Mouse (Mus musculus) limb, embryonic 14.5 days (tissue): Measurements from ENCODE around the gene Ccdc6. TPM values are rescaled to one million over a fixed set of nuclear protein-coding genes. Genes with fewer than 3 reads are reported as not detected.

ENCODE experiments used
- ATAC-seq: fragments of 200-750 bp; cut with Nextera tagmentation; 2 replicates; pipeline ENCODE4 v1.8.0; 2017; ENCODE audit warnings: low read depth, moderate number of reproducible peaks, moderate TSS enrichment; ENCODE audit not compliant: low FRiP score
- DNase-seq: peaks from one replicate; pipeline ENCODE4 v3.0.0-alpha.2; 2015; ENCODE audit warnings: low spot score
- H3K27ac ChIP-seq: fragments of 300-500 bp; sonication (generic); replicated peaks from 2 replicates; pipeline ENCODE4 v1.5.1; 2014; ENCODE audit warnings: low read depth, mild to moderate bottlenecking, low read length, moderate library complexity, mixed read lengths
- H3K27me3 ChIP-seq: fragments of 300-500 bp; sonication (generic); 2 replicates; pipeline ENCODE4 v1.6.1; 2014; ENCODE audit warnings: low read length, mixed read lengths; ENCODE audit not compliant: control insufficient read depth, insufficient read depth
- H3K36me3 ChIP-seq: fragments of 300-500 bp; sonication (generic); 2 replicates; pipeline ENCODE4 v1.6.1; 2014; ENCODE audit warnings: mild to moderate bottlenecking, low read length, moderate library complexity, mixed read lengths; ENCODE audit not compliant: control insufficient read depth, insufficient read depth
- H3K4me1 ChIP-seq: fragments of 300-500 bp; sonication (generic); 2 replicates; pipeline ENCODE4 v1.6.1; 2014; ENCODE audit warnings: antibody characterized with exemption, low read length, mixed read lengths; ENCODE audit not compliant: control insufficient read depth, insufficient read depth
- H3K4me2 ChIP-seq: fragments of 300-500 bp; sonication (generic); replicated peaks from 2 replicates; pipeline ENCODE4 v1.6.1; 2014; ENCODE audit warnings: low read depth, mild to moderate bottlenecking, low read length, moderate library complexity; ENCODE audit not compliant: severe bottlenecking
- H3K4me3 ChIP-seq: fragments of 300-500 bp; sonication (generic); replicated peaks from 2 replicates; pipeline ENCODE4 v1.5.1; 2014; ENCODE audit warnings: low read length
- H3K9ac ChIP-seq: fragments of 300-500 bp; sonication (generic); 2 replicates; pipeline ENCODE4 v1.6.1; 2014; ENCODE audit warnings: mild to moderate bottlenecking, low read depth, low read length, moderate library complexity; ENCODE audit not compliant: severe bottlenecking
- H3K9me3 ChIP-seq: fragments of 300-500 bp; sonication (generic); 2 replicates; pipeline ENCODE4 v1.6.1; 2016; ENCODE audit warnings: low read length; ENCODE audit not compliant: control insufficient read depth
- POLR2A ChIP-seq: fragments of 200-500 bp; IDR thresholded peaks from 2 replicates; pipeline ENCODE4 v1.8.0; 2012; ENCODE audit warnings: inconsistent platforms, mild to moderate bottlenecking, moderate library complexity, borderline replicate concordance; ENCODE audit not compliant: insufficient read depth, insufficient read length; ENCODE audit errors: extremely low read depth
- WGBS: fragments of 180-500 bp; shearing (Covaris S2); extraction: QIAGEN DNeasy Blood & Tissue Kit; methylation state at CpG from one replicate; pipeline ENCODE4 v1.1.7; 2014; 5-methylcytosine and 5-hydroxymethylcytosine counted together
- polyA plus RNA-seq, 2 experiments: library from polyadenylated mRNA; depleted of rRNA in 1 of 2; stranded (reverse) in 1 of 2; unstranded in 1 of 2; fragments of >200 nt; fragmentation: Nextera tagmentation in 1 of 2; extraction: Ambion mirVana in 1 of 2; gene quantifications; 2 replicates each; pipeline versions ENCODE4 v1.2.1 to v1.2.3; 2012 to 2014

The Ccdc6 gene
- polyA plus RNA-seq (2012; rRNA removed) = 29.6 and 31.4 TPM in 2 replicates
- 23.1 and 26.8 TPM in 2 replicates for polyA plus RNA-seq (2014; fragmentation: Nextera tagmentation; extraction: Ambion mirVana)

GRCm38 (mm10) chr10:70096366-70097188, at the start of gene Ccdc6:
Ccdc6 (plus strand) TSS chr10:70097121.
- Histone ChIP-seq H3K4me2 (peak within 1 kb of the TSS; percentile 78), H3K9ac (peak within 1 kb of the TSS; percentile 83), H3K9me3 (no peaks in the 10 kb centered on the region), H3K27ac (peak within 1 kb of the TSS; percentile 89), H3K27me3 (no peaks in the 10 kb centered on the region), H3K36me3 (no peaks in the 10 kb centered on the region), H3K4me3 (peak within 1 kb of the TSS; percentile 97), H3K4me1 (peaks cover 25% of the 10 kb centered on the region)
- 1% methylated on average over 38 of the region's 77 CpGs for WGBS
- TF ChIP-seq POLR2A = no peak
- DNase-seq (peak; percentile 82), ATAC-seq (peak; percentile 84)

GRCm38 (mm10) chr10:70049771-70050170, 47.1 kb upstream of the Ccdc6 start:
- Histone ChIP-seq H3K36me3 (no peaks in the 10 kb centered on the region), H3K27ac (no peak overlapping the region), H3K9ac (no peak overlapping the region), H3K4me2 (no peak overlapping the region), H3K27me3 (no peaks in the 10 kb centered on the region), H3K9me3 (peaks cover 5% of the 10 kb centered on the region; the same call in 1 of the 2 replicates), H3K4me1 (no peaks in the 10 kb centered on the region), H3K4me3 (no peak overlapping the region)
- DNase-seq = no peak
- WGBS = 84% methylated on average over 7 of the region's 7 CpGs
- TF ChIP-seq POLR2A = no peak
- no peak for ATAC-seq

- Histone ChIP-seq H3K9me3 (peaks cover 5% of the 10 kb centered on the region; the same call in 1 of the 2 replicates), H3K27ac (no peak overlapping the region), H3K4me3 (no peak overlapping the region), H3K4me2 (no peak overlapping the region), H3K36me3 (no peaks in the 10 kb centered on the region), H3K4me1 (no peaks in the 10 kb centered on the region), H3K27me3 (no peaks in the 10 kb centered on the region), H3K9ac (no peak overlapping the region)
- no peak for DNase-seq
- no peak for ATAC-seq
- WGBS = 94% methylated on average over 2 of the region's 2 CpGs
- no peak for TF ChIP-seq POLR2A
These were observed 41.6 kb upstream of the Ccdc6 start for GRCm38 (mm10) chr10:70055291-70055690.

- Histone ChIP-seq H3K9ac (no peak overlapping the region), H3K27me3 (no peaks in the 10 kb centered on the region), H3K4me2 (no peak overlapping the region), H3K27ac (no peak overlapping the region), H3K36me3 (no peaks in the 10 kb centered on the region), H3K4me3 (no peak overlapping the region), H3K9me3 (peaks cover 5% of the 10 kb centered on the region; the same call in 1 of the 2 replicates), H3K4me1 (no peaks in the 10 kb centered on the region)
- TF ChIP-seq POLR2A = no peak
- peak; percentile 70 for DNase-seq
- 71% methylated on average over 3 of the region's 3 CpGs for WGBS
- ATAC-seq = no peak
These were observed 39.9 kb upstream of the Ccdc6 start for GRCm38 (mm10) chr10:70057064-70057463.

GRCm38 (mm10) chr10:70060021-70060688, 36.8 kb upstream of the Ccdc6 start:
- DNase-seq (peak; percentile 63), ATAC-seq (peak; percentile 80)
- Histone ChIP-seq H3K36me3 (no peaks in the 10 kb centered on the region), H3K27ac (no peak overlapping the region), H3K27me3 (no peaks in the 10 kb centered on the region), H3K4me3 (no peak overlapping the region), H3K9ac (no peak overlapping the region), H3K4me2 (no peak overlapping the region), H3K9me3 (no peaks in the 10 kb centered on the region), H3K4me1 (no peaks in the 10 kb centered on the region)
- TF ChIP-seq POLR2A = no peak
- 67% methylated on average over 19 of the region's 19 CpGs for WGBS
